Mouse (Mus musculus): ENCODE results near the gene Rngtt.
"Not testable (repeated sequence)": the region's sequence is repeated elsewhere in the genome, so short reads cannot be mapped to it uniquely, and the experiment has no call there.

DNA sequence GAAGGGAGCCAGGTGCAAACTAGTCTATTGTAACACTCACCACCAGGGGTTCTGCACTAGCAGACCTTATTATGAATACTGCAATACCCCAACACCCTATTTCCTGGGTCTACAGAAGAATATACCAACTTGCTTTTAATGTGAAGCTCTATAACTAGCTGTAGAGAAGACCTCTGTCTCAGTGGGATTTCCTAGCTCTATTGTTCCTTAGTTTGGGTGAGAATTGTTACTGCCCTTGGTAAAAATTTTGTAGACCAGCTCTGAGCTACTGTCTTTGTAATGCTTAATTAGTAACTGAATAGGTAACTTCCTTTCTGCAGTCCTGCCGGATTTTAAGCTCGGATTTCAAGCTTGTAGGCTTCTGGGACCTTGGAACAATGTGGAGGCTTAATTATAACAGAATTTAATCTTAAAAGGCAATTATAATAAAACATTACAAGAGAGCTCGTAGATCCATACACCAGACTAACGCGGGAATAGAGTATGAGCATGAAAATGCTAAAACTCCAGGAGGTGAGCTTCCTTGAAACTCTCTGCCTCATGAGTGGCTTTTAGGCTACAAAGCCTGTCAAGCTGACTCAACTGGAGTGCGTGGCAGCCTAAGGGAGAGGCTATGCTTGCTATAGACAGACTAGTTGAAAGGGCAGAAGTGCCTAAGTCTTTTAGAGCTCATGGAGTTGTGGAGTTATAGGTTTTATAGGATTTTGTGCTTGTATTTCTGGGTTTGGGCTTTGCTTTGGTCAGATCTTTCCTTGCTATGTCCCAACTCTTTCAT is 9.0 kb upstream of the Rngtt start:
- not testable (repeated sequence) for TF ChIP-seq ZC3H11A (IDR thresholded peaks at IDR 0.05; ENCODE audit: borderline replicate concordance, low read depth, low read length); HCFC1 (IDR thresholded peaks at IDR 0.05; ENCODE audit: borderline replicate concordance, insufficient read depth, low read length); CHD2 (IDR thresholded peaks at IDR 0.05; ENCODE audit: low read depth, low read length)
